Mouse (Mus musculus): ENCODE results near the gene Gpx4.

DNA sequence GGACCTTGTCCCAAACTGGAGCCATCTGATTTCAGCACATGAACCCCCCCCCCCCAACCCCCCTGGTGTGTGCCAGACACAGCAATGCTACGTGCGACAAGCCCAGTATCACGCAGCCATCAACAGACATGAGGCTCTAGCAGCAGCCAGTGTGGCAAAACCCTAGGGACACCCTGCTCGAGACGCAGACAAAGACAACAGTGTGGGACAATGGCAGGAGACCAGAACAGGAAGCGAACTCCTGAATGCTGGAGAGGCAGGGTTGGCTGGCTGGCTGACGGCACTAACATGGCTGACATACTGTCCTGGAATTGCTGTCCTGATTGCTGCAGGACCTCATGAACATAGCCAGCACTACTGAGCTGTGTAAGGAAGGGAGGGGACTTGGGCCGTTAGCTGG is 11.8 kb upstream of the Gpx4 start:
- no peak for TF ChIP-seq CTCF (IDR thresholded peaks at IDR 0.05; ENCODE audit: borderline replicate concordance, control insufficient read depth, extremely low read depth, insufficient read depth, low read length, poor library complexity)
- no peak for TF ChIP-seq POLR2A (IDR thresholded peaks at IDR 0.05; ENCODE audit: control insufficient read depth, extremely low read depth, insufficient read depth, low read length, poor library complexity)
